Mouse (Mus musculus) ES-E14 (cell line): ENCODE results near the gene Mapkapk2. TPM values are rescaled to one million over a fixed set of nuclear protein-coding genes. Genes with fewer than 3 reads are reported as not detected.

Experiments
- DNase-seq: peaks from one replicate; pipeline ENCODE4 v3.0.0-alpha.2; 2013; ENCODE audit warnings: low read depth, low spot score
- H3K27ac ChIP-seq: 2 replicates; pipeline ENCODE4 v1.5.1; 2012; ENCODE audit warnings: low read depth, mild to moderate bottlenecking, low read length, moderate library complexity, mixed read lengths; ENCODE audit not compliant: poor library complexity, insufficient read depth, severe bottlenecking
- H3K36me3 ChIP-seq: 2 replicates; pipeline ENCODE4 v1.6.1; 2012; ENCODE audit warnings: mild to moderate bottlenecking, low read length, moderate library complexity, mixed read lengths; ENCODE audit not compliant: control insufficient read depth, poor library complexity, insufficient read depth, severe bottlenecking
- H3K4me1 ChIP-seq, 2 experiments: fragments of 150-350 bp in 1 of 2; sonication (generic) in 1 of 2; 2 replicates each; pipeline ENCODE4 v1.6.1; 2012; ENCODE audit warnings: low read length in 2 of 2, mild to moderate bottlenecking in 1 of 2, mixed read lengths in 1 of 2; ENCODE audit not compliant: control insufficient read depth in 2 of 2, insufficient read depth in 2 of 2, poor library complexity in 1 of 2
- H3K4me3 ChIP-seq, 2 experiments: fragments of 150-350 bp in 1 of 2; sonication (generic) in 1 of 2; 2 replicates each; pipeline ENCODE4 v1.5.1; 2012; ENCODE audit warnings: low read length in 2 of 2, low read depth in 1 of 2, mild to moderate bottlenecking in 1 of 2, mixed read lengths in 1 of 2; ENCODE audit not compliant: insufficient read depth in 1 of 2, poor library complexity in 1 of 2, severe bottlenecking in 1 of 2
- H3K9ac ChIP-seq: 2 replicates; pipeline ENCODE4 v1.6.1; 2012; ENCODE audit warnings: low read depth, mild to moderate bottlenecking, low read length, mixed read lengths; ENCODE audit not compliant: poor library complexity, insufficient read depth, severe bottlenecking
- H3K9me3 ChIP-seq: fragments of 150-350 bp; sonication (generic); 2 replicates; pipeline ENCODE4 v1.6.1; 2012; ENCODE audit warnings: low read depth, mild to moderate bottlenecking, low read length; ENCODE audit not compliant: control insufficient read depth, insufficient read depth
- CHD2 ChIP-seq: IDR thresholded peaks from 2 replicates; pipeline ENCODE4 v1.6.1; 2014; ENCODE audit warnings: mild to moderate bottlenecking, low read depth, low read length, inconsistent platforms
- HCFC1 ChIP-seq: IDR thresholded peaks from 2 replicates; pipeline ENCODE4 v1.6.1; 2012; ENCODE audit warnings: low read length, inconsistent platforms, borderline replicate concordance; ENCODE audit not compliant: insufficient read depth
- MAFK ChIP-seq: IDR thresholded peaks from 2 replicates; pipeline ENCODE4 v1.6.1; 2014; ENCODE audit warnings: mild to moderate bottlenecking, low read depth, low read length, inconsistent platforms; ENCODE audit not compliant: insufficient read depth
- ZC3H11A ChIP-seq: IDR thresholded peaks from 2 replicates; pipeline ENCODE4 v1.6.1; 2012; ENCODE audit warnings: low read depth, mild to moderate bottlenecking, inconsistent platforms, low read length, borderline replicate concordance
- ZNF384 ChIP-seq: IDR thresholded peaks from 2 replicates; pipeline ENCODE4 v1.6.1; 2012; ENCODE audit warnings: low read depth, low read length, inconsistent platforms
- in situ Hi-C, 2 experiments: fragments of 600-800 bp; cut with MboI; formaldehyde crosslinking; loops; one replicate each; pipeline ENCODE4 v1.15.1; 2025; ENCODE audit warnings: low sequenced_read_pairs in 2 of 2, inconsistent platforms in 1 of 2; ENCODE audit not compliant: unreplicated experiment in 2 of 2
- total RNA-seq: library from RNA; depleted of rRNA; stranded (reverse); fragments of 300-350 nt; gene quantifications from 2 replicates; pipeline ENCODE4 v1.2.3, GENCODE M21; 2012

Gene Mapkapk2
- total RNA-seq, 1 experiment: 38.0 TPM

DNA sequence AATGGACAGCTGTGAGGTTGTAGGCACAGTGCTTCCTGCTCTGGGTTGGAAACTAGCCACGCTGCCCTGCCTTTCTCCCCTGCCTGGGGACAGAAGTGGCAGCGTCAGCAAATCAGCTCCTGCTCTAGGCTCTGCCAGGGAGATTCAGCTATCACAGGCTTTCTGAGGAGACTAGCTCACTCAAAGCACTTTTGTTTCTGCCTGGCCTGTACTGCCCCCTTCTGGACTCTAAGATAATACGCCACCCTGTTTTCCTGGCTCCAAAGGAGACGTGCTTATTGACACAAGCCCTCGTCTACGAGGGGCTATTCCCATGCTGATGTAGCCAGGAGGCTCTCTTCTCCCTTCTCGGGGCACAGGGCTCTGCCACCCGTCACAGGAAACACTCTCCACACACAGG is 44.4 kb downstream of the Mapkapk2 start:
- in situ Hi-C loops: loop anchor here (10.0 to 25.0 kb wide), 2 partner anchors 166 to 178 kb away; partner anchors contain the start of gene Il24 (in 1 of the 2)
- Histone ChIP-seq H3K36me3 (peaks cover 3% of the 10 kb centered on the region; the same call in 1 of the 2 replicates), H3K9me3 (no peaks in the 10 kb centered on the region), H3K4me3 (no peak overlapping the region), H3K9ac (no peak overlapping the region), H3K27ac (no peak overlapping the region), H3K4me1 (no peaks in the 10 kb centered on the region)
- DNase-seq: peak; percentile 87
- TF ChIP-seq HCFC1 (no peak), ZNF384 (no peak), ZC3H11A (peak; percentile 74; the same call in 1 of the 2 replicates), MAFK (peak; percentile 50; the same call in 1 of the 2 replicates)

DNA sequence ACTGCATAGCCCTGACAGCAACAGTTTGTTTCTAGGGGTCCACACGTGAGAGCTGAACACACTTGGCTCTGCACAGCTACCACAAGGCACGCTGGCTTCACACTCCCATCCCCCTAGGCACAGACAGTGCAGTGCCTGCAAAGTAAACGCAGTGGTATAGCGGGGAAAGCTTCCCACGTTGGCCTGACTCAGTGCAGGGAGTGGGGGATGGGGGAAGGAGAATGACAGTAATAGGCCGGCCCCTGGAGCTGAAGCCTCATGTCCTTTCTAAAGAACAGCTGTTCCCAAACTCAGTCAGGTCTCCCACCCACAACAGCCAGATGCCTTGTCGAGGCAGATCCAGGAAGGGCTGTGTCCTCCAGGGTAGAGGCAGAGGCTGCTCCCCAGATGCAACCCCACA is 46.6 kb downstream of the Mapkapk2 start:
- Histone ChIP-seq H3K9me3 (no peaks in the 10 kb centered on the region), H3K4me3 (no peak overlapping the region), H3K9ac (no peak overlapping the region), H3K4me1 (no peaks in the 10 kb centered on the region), H3K27ac (no peak overlapping the region), H3K36me3 (peaks cover 3% of the 10 kb centered on the region; the same call in 1 of the 2 replicates)
- no peak for TF ChIP-seq HCFC1
- TF ChIP-seq MAFK: no peak
- TF ChIP-seq CHD2: no peak
- no peak for TF ChIP-seq ZNF384
- TF ChIP-seq ZC3H11A: no peak
- DNase-seq: no peak
- in situ Hi-C loops: loop anchor here (10.0 to 25.0 kb wide), 2 partner anchors 164 to 176 kb away; partner anchors contain the start of gene Il24 (in 1 of the 2)

- in situ Hi-C loops: loop anchor here (10.0 to 25.0 kb wide), 2 partner anchors 163 to 176 kb away; partner anchors contain the start of gene Il24 (in 1 of the 2)
- Histone ChIP-seq H3K27ac (no peak overlapping the region), H3K4me1 (no peaks in the 10 kb centered on the region), H3K9me3 (no peaks in the 10 kb centered on the region), H3K4me3 (no peak overlapping the region), H3K36me3 (peaks cover 3% of the 10 kb centered on the region; the same call in 1 of the 2 replicates), H3K9ac (no peak overlapping the region)
- DNase-seq: no peak
- TF ChIP-seq HCFC1: no peak
- no peak for TF ChIP-seq CHD2
- no peak for TF ChIP-seq MAFK
- no peak for TF ChIP-seq ZNF384
- no peak for TF ChIP-seq ZC3H11A
Observed at GRCm38 (mm10) chr1:131050617-131051016, 47.0 kb downstream of the Mapkapk2 start.

- H3K4me3 ChIP-seq: no peak overlapping the region
- H3K9me3 ChIP-seq: no peaks in the 10 kb centered on the region
- H3K27ac ChIP-seq: no peak overlapping the region
- TF ChIP-seq ZC3H11A: no peak
- no peak for TF ChIP-seq ZNF384
- no peak for TF ChIP-seq MAFK
- TF ChIP-seq HCFC1: no peak
- TF ChIP-seq CHD2: no peak
- DNase-seq: no peak
- H3K9ac ChIP-seq: no peak overlapping the region
- H3K4me1 ChIP-seq: no peaks in the 10 kb centered on the region
- peaks cover 3% of the 10 kb centered on the region; the same call in 1 of the 2 replicates for H3K36me3 ChIP-seq
- in situ Hi-C loops: loop anchor here (10.0 to 25.0 kb wide), 2 partner anchors 163 to 175 kb away; partner anchors contain the start of gene Il24 (in 1 of the 2)
Observed at GRCm38 (mm10) chr1:131050011-131050410, 47.6 kb downstream of the Mapkapk2 start.
